Mouse (Mus musculus): ENCODE data around the gene Mep1a.
"Not testable (repeated sequence)": the region's sequence is repeated elsewhere in the genome, so short reads cannot be mapped to it uniquely, and the experiment has no call there.

The Mep1a gene

DNA sequence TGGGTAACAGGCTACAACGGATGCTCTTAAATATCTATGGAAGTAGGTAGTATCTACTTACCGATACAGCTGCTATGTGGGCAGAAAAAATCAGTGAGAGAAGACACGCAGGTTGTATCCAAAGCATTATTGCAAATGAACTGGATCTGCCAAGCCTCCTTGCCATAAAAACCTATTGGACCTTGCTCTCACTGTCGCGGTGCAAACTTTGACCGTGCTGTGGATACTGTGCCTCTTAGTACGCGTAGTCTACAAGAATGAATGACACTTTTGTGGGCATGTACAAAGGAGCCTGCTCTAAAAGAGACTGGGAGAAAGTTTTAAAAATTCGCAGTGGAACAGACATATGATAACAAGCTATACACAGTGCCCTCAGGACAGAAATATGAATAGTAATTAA is at the start of gene Mep1a:
Gene Mep1a (minus strand): TSS at position 221 of the 400 bp plus-strand sequence.
- no peak for DNase-seq (ENCODE audit: low spot score)

DNA sequence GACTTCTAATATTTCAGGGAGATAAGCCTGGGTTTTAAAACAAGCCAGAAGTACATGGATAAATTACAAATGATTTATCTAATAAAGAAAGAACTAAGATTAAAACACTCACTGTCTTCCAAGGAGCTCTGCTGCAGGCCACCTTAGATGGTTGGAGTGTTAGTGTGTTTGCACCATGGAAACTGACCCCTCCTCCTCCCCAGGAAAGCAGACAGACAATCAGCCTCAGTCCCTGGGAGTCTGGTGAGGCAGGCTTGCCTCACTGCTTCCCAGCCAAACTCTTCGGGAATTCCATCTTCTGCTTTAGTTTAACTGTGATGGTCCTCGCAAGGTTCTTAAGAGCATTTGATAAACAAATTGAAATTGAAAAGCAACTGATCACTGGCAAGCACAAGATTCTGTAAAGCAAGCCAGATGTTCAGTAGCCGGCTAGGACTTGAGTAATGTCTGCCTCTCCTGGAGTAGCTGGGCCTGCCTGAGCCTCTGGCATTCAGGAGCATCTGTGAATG is 48.6 kb upstream of the Mep1a start:
- no peak for DNase-seq (ENCODE audit: low spot score)

DNA sequence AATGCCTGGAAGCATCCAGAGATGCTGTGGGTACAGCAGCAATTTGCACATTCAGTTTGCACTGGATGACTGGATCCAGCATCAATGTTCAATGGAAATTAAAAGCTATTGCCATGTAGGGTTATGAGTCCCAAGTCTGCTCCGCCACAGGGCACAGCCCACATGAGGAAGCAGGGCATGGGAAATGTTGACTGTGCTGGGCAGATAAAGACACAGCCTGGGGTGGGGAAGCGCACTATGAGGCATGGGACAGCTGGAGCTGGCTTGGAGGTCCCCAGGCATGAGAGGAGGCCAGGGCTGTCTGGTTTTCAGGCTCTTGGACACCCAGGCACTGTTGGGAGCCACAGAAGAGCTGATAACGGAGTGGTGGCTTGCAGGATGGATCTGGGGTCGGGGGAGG is 41.4 kb upstream of the Mep1a start:
- DNase-seq (ENCODE audit: low spot score) = no peak

DNA sequence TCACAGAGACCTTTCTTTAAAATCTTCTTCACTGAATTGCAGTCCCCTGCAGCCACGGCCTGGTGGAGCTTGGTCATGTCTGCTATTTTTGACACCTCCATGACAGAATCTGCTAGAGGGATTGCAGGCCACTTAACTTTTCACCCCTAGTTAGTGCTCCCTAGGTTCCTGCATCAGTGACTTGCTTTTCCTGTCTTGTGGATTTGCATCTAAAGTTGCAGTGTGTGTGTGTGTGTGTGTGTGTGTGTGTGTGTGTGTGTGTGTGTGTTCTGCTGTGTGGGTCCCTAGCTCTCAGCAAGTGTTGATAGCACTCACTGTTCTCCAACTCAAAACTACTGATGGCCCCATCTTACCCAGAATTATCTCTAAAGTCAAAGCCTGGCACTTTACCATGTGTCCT is 40.9 kb upstream of the Mep1a start, which contains the start of gene Ankrd66:
Gene Ankrd66 (minus strand): TSS at position 101 of the 400 bp plus-strand sequence.
- no peak for DNase-seq (ENCODE audit: low spot score)

DNA sequence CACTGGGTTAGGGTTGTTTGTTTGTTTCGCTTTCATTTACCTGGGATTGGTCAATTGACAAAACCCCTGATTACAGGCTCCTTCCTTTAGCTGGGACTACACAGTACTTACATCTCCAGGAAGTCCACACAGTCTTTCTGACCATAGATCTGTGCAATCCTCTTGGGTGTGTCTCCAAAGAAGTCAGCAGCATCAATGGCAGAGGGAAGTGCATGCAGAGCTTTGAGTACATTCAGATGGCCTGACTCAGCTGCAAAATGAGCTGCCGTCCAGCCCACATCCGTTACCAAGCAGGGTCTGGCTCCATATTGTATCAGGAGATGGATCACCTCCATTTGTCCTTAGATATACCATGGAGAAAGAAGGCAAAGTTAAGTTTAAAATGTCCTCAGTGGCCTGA is 36.2 kb upstream of the Mep1a start:
- DNase-seq (ENCODE audit: low spot score) = no peak

DNA sequence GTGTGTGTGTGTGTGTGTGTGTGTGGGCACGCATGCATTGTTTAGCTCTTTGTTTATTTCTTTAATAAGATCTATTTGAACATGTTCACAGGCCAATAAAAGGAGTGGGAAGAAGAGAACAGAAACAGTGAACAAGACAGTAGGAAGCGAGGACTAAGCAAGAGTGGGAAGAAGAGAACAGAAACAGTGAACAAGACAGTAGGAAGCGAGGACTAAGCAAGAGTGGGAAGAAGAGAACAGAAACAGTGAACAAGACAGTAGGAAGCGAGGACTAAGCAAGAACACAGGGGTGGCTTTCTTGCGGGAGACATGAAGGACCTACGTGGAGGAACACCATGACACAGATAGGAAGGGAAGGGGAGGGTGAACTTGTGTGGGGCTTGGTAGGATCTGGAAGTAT is 34.2 kb upstream of the Mep1a start:
- not testable (repeated sequence) for DNase-seq (ENCODE audit: low spot score)

DNA sequence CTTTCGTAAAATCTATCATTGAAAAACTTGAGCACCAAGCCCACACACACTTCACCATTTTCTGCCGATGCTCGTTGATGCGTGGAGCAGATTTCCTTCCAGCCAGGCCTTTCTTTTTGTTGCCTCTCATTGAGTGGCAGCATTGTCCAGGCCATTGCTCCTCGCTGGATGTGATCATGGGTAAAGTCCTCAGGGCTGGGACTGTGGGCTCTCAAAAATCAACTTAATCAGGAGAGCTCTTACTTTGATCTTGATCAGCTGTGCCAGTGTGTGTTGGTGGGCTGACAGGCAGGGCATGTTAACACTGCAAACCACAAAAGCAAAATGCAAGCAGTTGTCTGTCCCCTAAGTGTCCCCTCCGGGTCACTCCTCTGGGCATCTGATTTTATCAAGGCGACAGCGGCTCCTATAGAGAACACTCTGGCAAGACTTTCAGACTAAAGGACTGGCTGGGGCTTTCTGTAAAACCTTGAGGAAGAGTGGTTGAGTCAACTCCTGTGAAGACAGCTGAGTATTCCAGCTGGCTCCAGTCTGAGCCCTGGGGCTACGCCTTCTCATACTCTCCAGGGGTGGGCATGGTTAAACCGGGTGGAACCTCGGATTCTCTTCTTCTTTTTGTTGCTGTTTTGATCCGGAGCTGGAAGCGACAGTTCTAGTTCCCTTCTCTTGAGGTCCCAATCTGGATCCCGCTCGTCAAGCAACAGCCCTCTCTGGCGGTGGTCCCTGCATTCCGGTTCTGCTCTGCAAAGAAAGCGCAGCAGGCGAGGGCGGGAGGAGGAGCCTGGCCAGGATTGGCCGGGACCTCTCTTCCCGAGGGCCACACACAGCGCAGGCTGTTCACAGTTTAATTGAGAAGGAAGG is 32.0 kb upstream of the Mep1a start:
- no peak for DNase-seq (ENCODE audit: low spot score)

DNA sequence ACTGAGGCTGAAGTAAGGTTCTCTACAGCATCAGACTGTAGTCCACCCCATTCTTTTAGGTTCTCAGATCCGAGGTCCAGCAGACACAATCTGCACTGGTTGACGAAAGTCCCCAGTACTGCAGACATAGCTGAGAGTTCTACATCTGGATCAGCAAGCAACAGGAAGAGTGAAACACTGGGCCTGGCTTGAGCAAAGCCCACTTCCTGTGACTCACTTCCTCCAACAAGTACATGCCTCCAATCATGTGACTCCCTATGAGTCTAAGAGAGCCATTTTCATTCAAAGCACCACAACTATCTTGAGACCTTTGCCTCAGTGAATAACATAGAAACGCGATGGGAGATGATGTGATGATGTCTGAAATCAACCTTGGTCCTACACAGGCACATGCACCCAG is 28.6 kb upstream of the Mep1a start:
- DNase-seq (ENCODE audit: low spot score) = no peak

DNA sequence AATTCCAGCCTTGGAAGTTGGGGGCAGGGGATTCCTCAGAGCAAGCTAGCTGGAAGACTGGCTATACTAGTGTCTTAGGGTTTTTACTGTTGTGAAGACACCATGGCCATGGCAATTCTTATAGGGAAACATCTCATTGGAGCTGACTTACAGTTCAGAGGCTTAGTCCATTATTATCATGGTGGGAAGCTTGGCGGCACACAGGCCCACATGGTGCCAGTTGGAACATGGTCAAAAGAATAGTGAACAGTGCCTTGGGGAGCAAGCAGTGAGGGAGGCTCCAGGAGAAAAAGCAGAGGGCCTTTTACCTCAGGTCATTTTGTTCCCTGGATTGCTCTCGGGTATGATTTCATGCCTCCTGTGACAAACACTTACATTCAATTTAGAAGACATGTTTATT is 27.9 kb upstream of the Mep1a start:
- no peak for DNase-seq (ENCODE audit: low spot score)

DNA sequence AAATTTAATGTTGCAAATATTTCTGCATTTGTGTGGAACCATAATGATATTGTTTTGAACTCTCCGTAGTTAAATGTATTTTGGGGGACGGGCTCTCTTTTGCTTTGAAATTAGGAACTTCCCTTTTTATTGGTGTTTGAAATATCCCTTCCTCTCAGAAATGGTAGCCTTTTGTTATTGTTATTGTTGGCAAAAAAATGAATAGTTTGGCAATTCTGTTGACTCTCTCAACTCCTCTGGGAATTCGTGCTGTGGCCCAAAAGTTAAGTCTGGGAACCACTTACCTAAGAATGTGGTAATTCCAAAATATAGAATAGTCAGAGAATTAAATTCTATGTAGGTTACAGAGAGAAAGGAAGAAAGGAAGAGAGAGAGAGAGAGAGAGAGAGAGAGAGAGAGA is 17.6 kb upstream of the Mep1a start:
- no peak for DNase-seq (ENCODE audit: low spot score)

DNA sequence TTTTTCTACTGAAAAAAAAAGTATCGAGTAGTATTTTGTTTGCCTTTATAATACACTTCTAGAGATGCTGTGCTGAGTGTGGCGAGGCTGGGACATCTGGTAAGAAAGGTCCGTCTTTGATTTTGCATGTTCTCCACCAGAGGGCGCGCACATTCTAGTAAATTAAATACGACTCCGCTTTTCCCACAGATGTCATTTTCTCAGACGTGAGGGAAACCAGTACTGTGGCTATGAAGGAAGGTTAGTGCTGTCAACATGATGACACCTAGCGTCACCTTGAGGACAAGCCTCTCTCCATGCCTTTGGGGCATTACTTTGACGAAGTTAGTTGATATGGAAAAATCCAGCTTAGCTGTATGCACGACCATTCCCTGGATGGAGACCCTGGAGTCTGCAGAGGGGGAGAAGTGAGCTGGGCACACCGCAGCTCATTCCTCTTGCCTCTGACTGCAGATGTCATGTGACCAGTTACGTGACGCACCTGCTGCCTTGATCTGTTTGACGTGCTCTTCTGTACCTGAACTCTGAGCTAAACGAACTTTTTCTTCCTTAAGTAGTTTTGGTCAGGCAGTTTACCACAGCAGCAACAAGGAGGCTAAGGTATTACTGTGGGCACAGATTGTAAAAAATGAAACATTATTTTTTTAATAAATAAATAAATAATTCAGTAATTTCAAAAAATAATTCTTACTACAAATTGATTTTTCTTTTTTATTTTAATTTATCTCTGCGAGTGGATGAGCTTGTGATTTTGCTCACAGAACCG is 16.2 kb upstream of the Mep1a start:
- peak; percentile 24 for DNase-seq (ENCODE audit: low spot score)

DNA sequence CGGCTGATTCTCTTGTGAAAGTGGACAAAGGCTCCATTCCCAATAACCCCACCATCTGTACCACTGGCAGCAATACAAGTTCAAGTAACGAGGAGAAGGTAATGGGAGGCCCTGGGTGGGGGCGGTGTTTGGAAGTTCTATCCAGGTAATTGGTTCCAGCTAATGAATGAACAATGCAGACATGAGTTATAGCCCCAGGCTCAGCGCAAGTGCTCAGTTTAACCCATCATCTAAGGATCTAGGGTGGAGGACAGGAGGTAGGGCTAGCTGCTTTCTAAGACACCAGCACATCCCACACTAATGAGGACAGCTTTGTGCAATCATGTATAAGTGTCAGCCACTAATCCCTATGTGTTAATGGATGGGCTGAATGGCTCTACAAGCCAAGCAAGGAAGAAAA is 8.2 kb upstream of the Mep1a start:
- no peak for DNase-seq (ENCODE audit: low spot score)

DNA sequence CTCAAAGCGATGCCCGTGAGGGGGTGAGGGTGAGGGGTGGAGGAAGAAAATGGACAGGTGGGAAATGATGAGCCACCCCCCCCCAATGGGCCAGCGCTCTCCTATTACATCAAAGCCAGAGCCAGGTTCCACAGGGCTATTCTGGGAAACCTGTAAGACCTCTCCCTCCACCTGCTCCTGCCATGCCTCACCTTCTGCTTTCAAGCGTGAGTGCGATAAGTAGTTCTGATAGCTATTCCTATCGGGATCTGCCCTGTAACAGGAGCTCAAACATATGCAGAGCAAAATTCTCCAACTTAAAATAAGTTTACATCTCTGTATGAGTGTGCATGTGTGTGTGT is 2.0 kb upstream of the Mep1a start:
- no peak for DNase-seq (ENCODE audit: low spot score)

DNA sequence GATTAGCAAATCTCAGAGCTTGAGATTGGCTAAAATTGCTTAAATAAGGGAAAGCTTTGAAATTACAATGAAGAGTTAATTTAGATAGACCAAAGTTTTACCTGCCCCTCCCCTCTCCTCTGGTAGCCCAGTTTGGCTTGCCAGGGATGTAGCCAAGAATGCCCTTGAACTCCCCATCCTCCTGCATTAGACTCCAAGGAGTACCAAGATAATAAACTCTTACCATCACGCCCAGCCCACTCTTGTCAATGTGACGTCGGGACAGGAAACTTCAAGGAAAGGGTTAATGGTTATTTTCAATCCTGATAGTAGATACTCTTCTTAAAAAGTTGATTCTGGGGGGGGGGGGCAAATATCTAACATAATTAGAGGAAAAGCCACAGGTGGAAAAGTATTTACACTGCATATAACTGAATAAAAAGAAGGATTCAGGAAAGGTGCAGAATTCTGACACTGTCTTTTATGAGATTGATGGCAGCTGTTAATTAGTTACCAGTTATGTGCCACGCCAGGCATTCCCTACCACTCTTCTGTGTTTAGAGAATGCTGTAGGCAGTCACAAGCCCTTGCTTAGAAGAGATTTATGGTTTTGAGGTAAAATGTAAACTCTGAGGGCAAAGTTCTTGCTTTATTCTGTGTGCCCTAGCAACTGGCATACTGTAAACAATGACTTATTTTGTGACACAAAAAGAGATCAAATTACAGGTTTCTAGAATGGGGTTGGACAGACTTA is 1.4 kb upstream of the Mep1a start:
- DNase-seq (ENCODE audit: low spot score) = no peak

DNA sequence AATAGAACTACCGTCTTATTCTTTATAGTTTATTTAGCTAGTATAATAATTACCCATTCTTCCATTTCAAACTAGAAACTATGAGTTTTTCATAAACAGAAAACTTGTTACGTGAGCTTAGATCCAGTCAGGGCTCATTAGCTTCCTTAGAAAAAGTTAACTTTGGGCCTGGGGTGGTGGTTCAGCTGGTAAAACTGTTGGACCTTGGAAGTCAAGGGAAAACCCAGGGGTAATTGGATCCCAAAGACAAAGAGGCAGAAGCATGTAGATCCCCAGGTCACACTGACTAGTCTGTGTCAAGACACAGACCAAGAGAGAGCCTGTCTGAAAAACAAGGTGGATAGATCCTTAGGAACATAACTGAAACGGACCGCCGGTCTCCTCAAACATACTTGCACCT is 981 bp downstream of the Mep1a start:
- no peak for DNase-seq (ENCODE audit: low spot score)

DNA sequence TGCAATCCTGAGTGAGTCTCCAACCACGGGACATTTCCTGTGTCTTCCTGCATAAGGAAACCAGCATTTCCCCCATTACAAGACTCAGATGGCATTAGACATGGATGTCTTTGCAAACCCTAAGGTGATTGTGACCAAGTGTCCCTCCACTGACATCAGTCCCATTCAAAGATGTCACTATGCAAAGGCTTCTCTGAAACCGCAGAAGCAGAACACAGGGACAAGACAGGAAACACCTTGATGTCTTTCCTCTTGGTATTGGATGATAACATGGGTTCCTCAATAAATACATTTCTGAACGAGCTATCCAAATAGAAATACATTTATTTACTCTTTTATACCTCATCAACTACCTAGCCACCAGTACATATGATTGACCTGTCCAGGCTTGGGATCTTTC is 1.4 kb downstream of the Mep1a start:
- no peak for DNase-seq (ENCODE audit: low spot score)

DNA sequence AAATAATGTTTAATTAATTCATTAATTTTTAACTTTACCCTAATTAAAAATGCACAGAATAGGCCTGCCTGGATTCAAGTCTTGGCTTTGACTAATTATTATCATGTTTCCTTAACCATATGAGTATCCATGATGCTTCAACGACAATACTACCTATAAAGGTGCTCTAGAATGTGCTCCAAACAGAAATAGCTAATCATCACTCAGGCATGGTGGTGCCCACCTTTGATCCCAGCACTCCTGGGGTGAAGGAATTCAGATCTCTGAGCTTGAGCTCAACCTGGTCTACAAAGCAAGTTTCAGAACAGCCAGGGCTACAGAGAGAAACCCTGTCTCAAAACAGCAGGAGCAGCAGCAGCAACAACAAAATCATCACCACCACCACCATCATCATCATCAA is 2.1 kb downstream of the Mep1a start:
- no peak for DNase-seq (ENCODE audit: low spot score)

DNA sequence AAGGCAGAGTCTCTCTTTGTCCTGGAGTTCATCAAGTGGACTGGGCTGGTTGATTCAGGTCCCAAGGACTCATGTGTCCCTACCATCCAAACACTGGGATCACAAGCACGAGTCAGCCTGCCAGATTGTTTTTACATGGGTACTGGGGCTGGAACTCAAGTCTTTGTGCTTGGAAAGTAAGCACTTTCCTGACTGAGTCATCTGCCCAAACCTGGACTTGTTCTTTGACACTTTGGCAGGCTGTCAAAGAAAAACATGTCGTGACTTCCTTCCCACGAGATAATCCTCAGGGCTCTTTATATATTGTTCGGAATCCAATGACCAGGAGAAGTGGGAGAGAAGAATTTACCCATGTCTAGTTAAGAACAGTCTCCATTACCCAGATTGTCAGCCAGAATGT is 5.1 kb downstream of the Mep1a start:
- no peak for DNase-seq (ENCODE audit: low spot score)

DNA sequence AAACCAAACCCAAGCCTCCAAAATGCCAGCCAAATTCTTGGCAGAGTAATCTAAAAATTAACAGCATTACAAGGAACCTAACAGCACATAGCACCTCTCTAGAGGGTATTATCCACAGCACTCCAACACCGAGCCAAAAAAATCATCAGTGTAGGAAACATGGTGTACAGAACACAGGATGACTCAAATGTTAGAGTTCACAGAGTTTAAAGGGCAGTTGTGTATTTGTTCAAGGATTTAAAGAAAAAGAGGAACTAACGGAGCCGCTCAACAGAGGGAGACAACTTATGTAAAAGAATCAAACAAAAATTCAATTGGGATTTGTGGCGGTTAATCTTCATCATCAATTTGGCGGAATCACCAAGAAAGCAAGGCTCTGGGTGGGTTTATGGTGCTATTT is 7.1 kb downstream of the Mep1a start:
- no peak for DNase-seq (ENCODE audit: low spot score)

DNA sequence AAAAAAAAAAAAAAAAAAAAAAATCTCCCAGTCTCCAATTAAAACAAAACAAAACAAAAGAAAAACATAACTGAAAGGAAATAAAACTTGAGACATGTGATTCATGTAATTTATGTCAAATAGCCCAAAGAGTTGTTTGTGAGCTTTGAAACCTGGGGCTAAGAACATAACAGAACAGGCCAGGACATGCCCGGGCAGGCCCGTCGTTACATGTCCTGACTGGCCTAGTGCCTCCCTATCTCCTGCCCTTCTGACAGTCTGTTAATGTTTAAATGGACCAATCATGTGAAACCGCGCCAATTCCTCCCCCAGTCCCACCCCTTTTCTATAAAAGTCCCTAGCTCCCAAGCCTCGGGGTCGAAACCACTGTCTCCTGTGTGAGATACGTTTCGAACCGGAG is 12.2 kb downstream of the Mep1a start:
- not testable (repeated sequence) for DNase-seq (ENCODE audit: low spot score)

DNA sequence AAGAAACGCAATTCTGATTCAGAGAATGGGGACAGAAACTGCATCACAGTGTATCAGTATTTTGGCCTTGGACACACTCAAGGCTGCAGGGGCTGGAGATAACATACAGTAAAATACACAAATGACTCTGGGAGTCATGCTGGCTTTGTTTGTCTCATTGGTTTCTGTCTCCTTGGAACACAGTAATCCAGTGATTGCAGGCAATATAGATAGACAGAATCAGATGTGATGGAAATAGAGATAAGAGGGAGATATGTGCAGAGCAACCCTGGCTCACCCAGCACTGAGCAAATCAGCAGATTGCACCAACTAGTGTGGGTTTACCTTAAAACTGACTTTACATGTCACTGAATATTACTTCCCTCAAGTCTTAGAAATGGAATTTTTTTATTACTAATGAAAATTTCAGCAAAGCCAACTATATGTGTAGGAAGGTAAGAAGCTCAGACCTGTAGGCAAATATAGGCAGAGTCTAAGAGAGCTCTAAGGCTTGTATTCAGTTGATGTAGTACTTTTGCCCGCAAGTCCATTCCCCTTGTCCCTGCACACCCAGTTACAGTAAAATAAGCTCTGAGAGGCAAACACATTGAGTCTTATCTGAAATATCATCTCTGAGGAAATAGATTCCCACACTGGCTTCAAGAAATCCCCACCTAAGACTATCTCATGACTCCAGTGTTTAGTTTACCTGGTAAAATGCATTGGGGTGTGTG is 14.0 kb downstream of the Mep1a start:
- no peak for DNase-seq (ENCODE audit: low spot score)

DNA sequence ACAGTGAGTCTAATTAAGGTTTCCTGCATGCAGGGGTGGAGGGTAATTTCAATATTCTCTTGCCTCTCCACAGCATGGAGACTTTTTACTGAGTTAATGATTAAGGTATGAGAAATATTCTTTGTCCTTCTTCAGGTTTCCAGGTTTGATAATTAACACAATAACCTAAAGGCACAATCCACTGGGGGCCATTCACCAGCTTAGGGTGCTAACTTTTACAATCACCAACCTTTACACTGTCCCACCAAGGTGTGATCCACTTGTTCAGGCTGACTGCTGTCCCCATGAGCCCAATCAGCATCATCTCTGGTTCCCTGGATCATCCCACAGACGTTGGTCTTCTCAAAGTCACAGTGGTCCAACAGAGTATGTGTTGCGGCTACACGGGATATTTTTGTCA is 16.6 kb downstream of the Mep1a start:
- no peak for DNase-seq (ENCODE audit: low spot score)
